Mouse (Mus musculus): ENCODE data around the gene Wdr1.

GRCm38 (mm10) chr5:38558831-38559230, 4.2 kb downstream of the Wdr1 start:
- TF ChIP-seq CTCF (IDR thresholded peaks at IDR 0.05; ENCODE audit: borderline replicate concordance, extremely low read depth, insufficient read depth, insufficient read length) = no peak
- no peak for TF ChIP-seq POLR2A (IDR thresholded peaks at IDR 0.05; ENCODE audit: borderline replicate concordance, extremely low read depth, insufficient read depth, insufficient read length, poor library complexity, severe bottlenecking)

All from brain, embryonic 14.5 days (tissue).